Comparison of ENCODE assay signal across 29 mouse cellular contexts in genomic region chr3:120660776-120661175, GRCm38 (mm10).
"Had no signal": no experiment of that assay in that cellular context is flagged by ENCODE, and none has a peak within 500 bp of the region (broad histone marks: within the 10 kb centered on the region; RNA-seq: fewer than 3 reads in every experiment).

No protein-coding gene starts in this region.

- H3K36me3 ChIP-seq: embryonic facial prominence, embryonic 10.5 days; embryonic facial prominence, embryonic 12.5 days; embryonic facial prominence, embryonic 13.5 days; embryonic facial prominence, embryonic 15.5 days; forebrain, embryonic 10.5 days; forebrain, embryonic 12.5 days; forebrain, embryonic 15.5 days had no signal

- ATAC-seq: forebrain, embryonic 13.5 days; forebrain, embryonic 14.5 days; forebrain, embryonic 15.5 days; forebrain, embryonic 16.5 days; forebrain, postnatal 0 days had no signal

- H3K4me1 ChIP-seq: embryonic facial prominence, embryonic 10.5 days; embryonic facial prominence, embryonic 12.5 days; embryonic facial prominence, embryonic 13.5 days; embryonic facial prominence, embryonic 15.5 days; forebrain, embryonic 10.5 days; forebrain, embryonic 12.5 days; forebrain, embryonic 13.5 days; forebrain, embryonic 15.5 days had no signal

- H3K27me3 ChIP-seq: embryonic facial prominence, embryonic 12.5 days; embryonic facial prominence, embryonic 13.5 days; embryonic facial prominence, embryonic 15.5 days; forebrain, embryonic 12.5 days; forebrain, embryonic 13.5 days; forebrain, embryonic 15.5 days had no signal

- H3K9ac ChIP-seq: embryonic facial prominence, embryonic 12.5 days; embryonic facial prominence, embryonic 13.5 days; embryonic facial prominence, embryonic 15.5 days; forebrain, embryonic 12.5 days; forebrain, embryonic 13.5 days; forebrain, embryonic 15.5 days; forebrain, postnatal 0 days had no signal

- H3K4me2 ChIP-seq: embryonic facial prominence, embryonic 12.5 days; embryonic facial prominence, embryonic 13.5 days; embryonic facial prominence, embryonic 15.5 days; forebrain, embryonic 12.5 days; forebrain, embryonic 13.5 days; forebrain, embryonic 15.5 days had no signal

- H3K27ac ChIP-seq: embryonic facial prominence, embryonic 10.5 days; embryonic facial prominence, embryonic 12.5 days; embryonic facial prominence, embryonic 13.5 days; embryonic facial prominence, embryonic 15.5 days; forebrain, embryonic 10.5 days; forebrain, embryonic 12.5 days; forebrain, embryonic 13.5 days; forebrain, embryonic 15.5 days; gastrocnemius, adult 2 months; heart, adult 2 months had no signal

- H3K9me3 ChIP-seq: embryonic facial prominence, embryonic 10.5 days; embryonic facial prominence, embryonic 12.5 days; embryonic facial prominence, embryonic 13.5 days; embryonic facial prominence, embryonic 15.5 days; forebrain, embryonic 10.5 days; forebrain, embryonic 12.5 days; forebrain, embryonic 13.5 days; forebrain, embryonic 15.5 days had no signal

- H3K4me3 ChIP-seq: embryonic facial prominence, embryonic 10.5 days; embryonic facial prominence, embryonic 12.5 days; embryonic facial prominence, embryonic 13.5 days; embryonic facial prominence, embryonic 15.5 days; erythroblast, embryonic 14.5 days; forebrain, embryonic 10.5 days; forebrain, embryonic 12.5 days; forebrain, embryonic 13.5 days; forebrain, embryonic 15.5 days; gastrocnemius, adult 2 months; heart, adult 2 months had no signal

- DNase-seq: cerebellum, adult 2 months; cerebellum, adult 8-10 months; cerebellum, adult 9-10 months; cerebellum, adult 9-11 months; cerebellum, postnatal 10 days; cerebellum, postnatal 14 days; cerebellum, postnatal 25 days; cerebellum, postnatal 36 days; embryo, embryonic 11 days; forebrain, postnatal 0 days; gastrocnemius, adult 2 months; gastrocnemius, postnatal 10 days; gastrocnemius, postnatal 14 days; gastrocnemius, postnatal 25 days; gastrocnemius, postnatal 36 days; heart, adult 11 months; heart, adult 18-20 months; heart, adult 2 months had no signal
